Mouse (Mus musculus): ENCODE results near the gene L3mbtl4. TPM values are rescaled to one million over a fixed set of nuclear protein-coding genes. Genes with fewer than 3 reads are reported as not detected.

The L3mbtl4 gene
- polyA plus RNA-seq, 1 experiment from 2014 or later = 0.08 TPM

DNA sequence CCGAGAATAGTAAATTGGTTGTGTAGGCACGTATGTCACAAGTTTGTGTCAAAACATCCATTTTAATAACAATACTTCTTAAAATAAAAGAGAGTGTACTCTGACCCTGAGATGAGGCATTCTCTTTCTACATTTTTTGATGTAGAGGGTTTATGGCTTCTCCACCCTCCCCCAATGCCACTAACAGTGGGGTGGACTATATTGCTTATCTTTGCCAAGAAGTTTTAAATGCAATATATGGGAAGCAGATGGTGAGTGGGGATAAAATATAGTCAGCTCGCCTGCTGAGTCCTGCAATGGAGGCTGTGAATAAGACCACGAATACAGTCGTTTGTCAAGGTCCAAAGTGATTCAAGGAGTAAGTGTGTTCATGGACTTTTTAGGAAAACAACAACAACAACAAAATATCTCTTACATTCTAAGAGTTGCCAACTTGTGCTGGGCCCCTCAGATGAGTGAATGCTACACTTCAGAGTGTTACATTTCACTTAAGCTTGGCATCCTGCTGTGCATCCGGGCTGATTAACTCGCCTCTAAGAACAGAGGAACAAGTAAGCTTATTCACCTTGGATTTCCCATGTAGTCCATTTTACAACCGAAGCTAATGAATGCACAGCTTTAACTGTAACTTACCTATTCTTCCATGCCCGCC is 18.2 kb downstream of the L3mbtl4 start:
- WGBS = 66% methylated on average over 9 of the region's 9 CpGs
- H3K4me3 ChIP-seq (ENCODE audit: low read depth, low read length) = no peak overlapping the region
- H3K27ac ChIP-seq (ENCODE audit: low read length) = no peak overlapping the region
- ATAC-seq (no peak), DNase-seq (ENCODE audit: low spot score) (no peak)
- no peaks in the 10 kb centered on the region for H3K27me3 ChIP-seq (replicated peaks; ENCODE audit: insufficient read depth, low read length)
- H3K9ac ChIP-seq (replicated peaks; ENCODE audit: low read depth) = no peak overlapping the region
- no peaks in the 10 kb centered on the region for H3K36me3 ChIP-seq (ENCODE audit: insufficient read depth, low read length)
- H3K4me1 ChIP-seq (ENCODE audit: insufficient read depth, low read depth, low read length) = no peaks in the 10 kb centered on the region
- no peak overlapping the region for H3K4me2 ChIP-seq (replicated peaks; ENCODE audit: low read depth, low read length)
- no peak for TF ChIP-seq EP300 (IDR thresholded peaks at IDR 0.05)
- TF ChIP-seq CTCF (IDR thresholded peaks at IDR 0.05) = no peak
- H3K9me3 ChIP-seq (ENCODE audit: low read length) = no peaks in the 10 kb centered on the region

DNA sequence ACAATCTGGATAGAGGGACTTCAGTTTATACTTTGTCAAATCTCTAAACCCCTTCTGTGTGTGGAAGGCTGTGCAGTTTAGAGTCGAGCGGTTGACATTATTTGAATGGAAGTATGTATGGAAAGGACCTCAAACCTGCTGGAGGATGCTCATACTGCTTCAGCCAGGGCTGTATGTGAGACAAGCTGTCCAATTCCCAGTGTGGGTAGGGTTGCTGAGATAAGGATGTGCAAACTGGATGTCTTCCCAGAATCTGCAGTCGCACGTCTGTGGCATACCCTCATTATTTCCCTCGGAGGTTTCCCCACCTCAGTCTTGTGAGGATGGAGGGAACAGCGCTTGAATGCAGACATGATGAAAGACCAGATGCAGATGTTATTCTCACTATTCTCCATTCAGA is 34.8 kb downstream of the L3mbtl4 start:
- no peak overlapping the region for H3K4me2 ChIP-seq (replicated peaks; ENCODE audit: low read depth, low read length)
- 63% methylated on average over 6 of the region's 6 CpGs for WGBS
- TF ChIP-seq EP300 (IDR thresholded peaks at IDR 0.05) (no peak), CTCF (IDR thresholded peaks at IDR 0.05) (no peak)
- no peaks in the 10 kb centered on the region for H3K27me3 ChIP-seq (replicated peaks; ENCODE audit: insufficient read depth, low read length)
- H3K4me3 ChIP-seq (ENCODE audit: low read depth, low read length) = no peak overlapping the region
- H3K4me1 ChIP-seq (ENCODE audit: insufficient read depth, low read depth, low read length) = no peaks in the 10 kb centered on the region
- H3K9me3 ChIP-seq (ENCODE audit: low read length) = no peaks in the 10 kb centered on the region
- H3K36me3 ChIP-seq (ENCODE audit: insufficient read depth, low read length) = no peaks in the 10 kb centered on the region
- DNase-seq (ENCODE audit: low spot score) (no peak), ATAC-seq (no peak)
- no peak overlapping the region for H3K27ac ChIP-seq (ENCODE audit: low read length)
- H3K9ac ChIP-seq (replicated peaks; ENCODE audit: low read depth) = no peak overlapping the region

DNA sequence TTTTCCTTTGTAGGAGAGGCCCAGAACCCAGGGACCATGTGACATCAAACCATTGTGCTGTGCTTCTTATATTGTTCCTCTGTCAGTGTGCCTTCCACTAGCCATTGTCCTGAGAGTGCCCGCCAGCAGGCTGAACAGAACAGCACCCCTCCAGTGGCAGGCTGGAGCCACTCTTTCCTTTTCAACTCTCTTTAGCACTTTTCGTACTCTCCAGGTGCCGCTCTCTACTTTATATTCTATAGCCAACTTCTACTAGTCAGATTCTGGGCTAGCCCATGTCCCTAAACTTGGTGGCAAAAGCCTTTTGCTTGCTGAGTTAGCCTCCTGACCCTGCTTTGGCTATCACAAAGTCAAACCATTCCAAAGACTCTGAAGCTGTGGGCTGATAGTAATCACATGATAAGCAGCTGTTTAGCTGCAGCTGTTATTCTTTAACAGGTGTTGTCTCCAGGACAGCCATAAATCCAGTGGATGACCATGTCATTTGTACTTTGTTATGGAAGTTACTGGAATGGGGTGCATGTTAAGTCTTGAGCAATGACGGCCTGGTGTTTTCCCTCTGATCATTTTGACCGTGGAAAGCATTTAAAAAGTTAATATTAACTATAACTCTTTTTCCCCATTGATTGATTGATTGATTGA is 38.8 kb downstream of the L3mbtl4 start:
- H3K4me1 ChIP-seq (ENCODE audit: insufficient read depth, low read depth, low read length) = no peaks in the 10 kb centered on the region
- no peak overlapping the region for H3K9ac ChIP-seq (replicated peaks; ENCODE audit: low read depth)
- no peak overlapping the region for H3K4me3 ChIP-seq (ENCODE audit: low read depth, low read length)
- DNase-seq (ENCODE audit: low spot score) (no peak), ATAC-seq (no peak)
- no peaks in the 10 kb centered on the region for H3K36me3 ChIP-seq (ENCODE audit: insufficient read depth, low read length)
- H3K27me3 ChIP-seq (replicated peaks; ENCODE audit: insufficient read depth, low read length) = no peaks in the 10 kb centered on the region
- no peak overlapping the region for H3K27ac ChIP-seq (ENCODE audit: low read length)
- TF ChIP-seq EP300 (IDR thresholded peaks at IDR 0.05) (no peak), CTCF (IDR thresholded peaks at IDR 0.05) (no peak)
- H3K9me3 ChIP-seq (ENCODE audit: low read length) = no peaks in the 10 kb centered on the region
- H3K4me2 ChIP-seq (replicated peaks; ENCODE audit: low read depth, low read length) = no peak overlapping the region
- 85% methylated on average over 5 of the region's 5 CpGs for WGBS

DNA sequence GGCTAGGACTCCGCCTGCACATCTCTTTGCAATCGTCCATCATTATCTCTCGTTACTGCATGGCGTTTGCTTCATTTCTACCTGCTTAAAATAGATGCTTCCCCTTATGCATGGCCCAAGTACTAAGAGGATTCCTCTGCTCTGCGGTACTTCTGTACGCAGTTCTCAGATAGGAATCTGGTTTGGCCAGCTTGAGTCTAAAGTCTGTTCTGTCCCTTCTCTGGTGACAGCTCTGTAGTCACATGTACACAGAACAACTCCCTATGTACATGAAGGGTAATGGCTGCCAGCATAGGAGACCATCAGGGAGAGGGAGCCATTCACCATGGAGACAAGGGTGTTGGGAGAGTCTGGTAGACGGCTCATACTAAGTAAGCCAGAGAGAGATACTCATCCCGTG is 47.3 kb downstream of the L3mbtl4 start:
- Histone ChIP-seq H3K4me1 (ENCODE audit: insufficient read depth, low read depth, low read length) (no peaks in the 10 kb centered on the region), H3K4me3 (ENCODE audit: low read depth, low read length) (no peak overlapping the region), H3K9me3 (ENCODE audit: low read length) (no peaks in the 10 kb centered on the region), H3K27ac (ENCODE audit: low read length) (no peak overlapping the region), H3K4me2 (replicated peaks; ENCODE audit: low read depth, low read length) (no peak overlapping the region), H3K9ac (replicated peaks; ENCODE audit: low read depth) (no peak overlapping the region), H3K27me3 (replicated peaks; ENCODE audit: insufficient read depth, low read length) (no peaks in the 10 kb centered on the region), H3K36me3 (ENCODE audit: insufficient read depth, low read length) (no peaks in the 10 kb centered on the region)
- DNase-seq (ENCODE audit: low spot score) (no peak), ATAC-seq (no peak)
- 81% methylated on average over 8 of the region's 8 CpGs for WGBS
- no peak for TF ChIP-seq CTCF (IDR thresholded peaks at IDR 0.05)
- no peak for TF ChIP-seq EP300 (IDR thresholded peaks at IDR 0.05)

DNA sequence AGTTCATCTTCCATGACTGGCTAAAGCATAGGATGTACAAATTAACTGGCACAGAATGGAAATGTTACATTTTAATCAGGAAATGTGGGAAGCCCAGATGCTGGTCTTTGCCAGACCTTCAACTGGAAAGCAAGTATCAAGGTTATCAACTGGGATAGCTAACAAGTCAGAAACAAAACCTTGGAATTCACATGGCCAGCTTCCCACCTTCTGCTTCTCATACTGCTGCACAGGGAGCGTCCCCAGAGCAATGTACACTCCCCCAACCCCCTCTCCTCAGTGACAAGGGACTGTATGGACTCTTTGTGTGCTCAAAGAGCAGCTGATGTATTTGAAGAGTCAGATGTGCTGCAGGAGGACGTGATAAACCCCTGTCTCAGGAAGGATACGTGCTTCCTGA is 49.0 kb downstream of the L3mbtl4 start:
- Histone ChIP-seq H3K27ac (ENCODE audit: low read length) (no peak overlapping the region), H3K4me3 (ENCODE audit: low read depth, low read length) (no peak overlapping the region), H3K9me3 (ENCODE audit: low read length) (no peaks in the 10 kb centered on the region), H3K4me2 (replicated peaks; ENCODE audit: low read depth, low read length) (no peak overlapping the region), H3K4me1 (ENCODE audit: insufficient read depth, low read depth, low read length) (no peaks in the 10 kb centered on the region), H3K27me3 (replicated peaks; ENCODE audit: insufficient read depth, low read length) (no peaks in the 10 kb centered on the region), H3K9ac (replicated peaks; ENCODE audit: low read depth) (no peak overlapping the region), H3K36me3 (ENCODE audit: insufficient read depth, low read length) (no peaks in the 10 kb centered on the region)
- no peak for ATAC-seq
- WGBS = 27% methylated on average over 3 of the region's 3 CpGs
- TF ChIP-seq CTCF (IDR thresholded peaks at IDR 0.05) (no peak), EP300 (IDR thresholded peaks at IDR 0.05) (no peak)
- no peak for DNase-seq (ENCODE audit: low spot score)

DNA sequence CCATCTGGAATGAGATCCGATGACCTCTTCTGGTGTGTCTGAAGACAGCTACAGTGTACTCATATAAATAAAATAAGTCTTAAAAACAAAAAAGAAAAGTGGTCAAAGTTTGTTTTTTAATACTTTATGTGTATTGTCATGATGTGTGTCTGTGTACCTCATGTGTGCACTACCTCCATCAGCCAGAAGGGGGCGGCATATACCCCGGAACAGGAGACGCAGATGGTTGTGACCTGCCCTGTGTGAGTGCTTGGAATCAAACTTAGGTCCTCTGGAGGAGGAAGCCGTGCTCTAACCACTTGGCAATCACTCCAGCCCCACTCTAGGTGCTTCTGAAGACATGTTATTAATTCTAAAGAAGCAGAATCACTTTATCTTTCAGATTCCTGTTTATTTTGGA is 58.6 kb downstream of the L3mbtl4 start:
- no peak for ATAC-seq

More for the DNA sequence above, 58.6 kb downstream of the L3mbtl4 start:
- H3K9ac ChIP-seq (replicated peaks; ENCODE audit: low read depth) = no peak overlapping the region
- H3K4me3 ChIP-seq (ENCODE audit: low read depth, low read length) = no peak overlapping the region
- H3K4me1 ChIP-seq (ENCODE audit: insufficient read depth, low read depth, low read length) = no peaks in the 10 kb centered on the region
- TF ChIP-seq EP300 (IDR thresholded peaks at IDR 0.05) (no peak), CTCF (IDR thresholded peaks at IDR 0.05) (peak; percentile 10; the same call in 1 of the 2 replicates)
- DNase-seq (ENCODE audit: low spot score) = no peak
- H3K27ac ChIP-seq (ENCODE audit: low read length) = no peak overlapping the region
- no peaks in the 10 kb centered on the region for H3K9me3 ChIP-seq (ENCODE audit: low read length)
- no peak overlapping the region for H3K4me2 ChIP-seq (replicated peaks; ENCODE audit: low read depth, low read length)
- no peaks in the 10 kb centered on the region for H3K36me3 ChIP-seq (ENCODE audit: insufficient read depth, low read length)
- no peaks in the 10 kb centered on the region for H3K27me3 ChIP-seq (replicated peaks; ENCODE audit: insufficient read depth, low read length)
- WGBS = 79% methylated on average over 5 of the region's 5 CpGs

All from lung, postnatal 0 days (tissue).